Mouse (Mus musculus): ENCODE data around the gene Lnx1. TPM values are rescaled to one million over a fixed set of nuclear protein-coding genes. Genes with fewer than 3 reads are reported as not detected.

Lnx1 gene
- polyA plus RNA-seq, 1 experiment from 2014 or later = 0.06 TPM

- DNase-seq (no peak), ATAC-seq (no peak)
- H3K4me3 ChIP-seq (ENCODE audit: low read depth, low read length) = no peak overlapping the region
- H3K9me3 ChIP-seq (ENCODE audit: low read length) = no peaks in the 10 kb centered on the region
- H3K27ac ChIP-seq (ENCODE audit: low read depth) = no peak overlapping the region
- no peak overlapping the region for H3K9ac ChIP-seq (replicated peaks)
- no peaks in the 10 kb centered on the region for H3K4me1 ChIP-seq (ENCODE audit: insufficient read depth)
- no peaks in the 10 kb centered on the region for H3K36me3 ChIP-seq (replicated peaks; ENCODE audit: insufficient read depth, low read length)
- no peaks in the 10 kb centered on the region for H3K27me3 ChIP-seq (ENCODE audit: insufficient read depth, low read length)
- WGBS (ENCODE audit: insufficient replicate concordance) = 59% methylated on average over 12 of the region's 13 CpGs
- TF ChIP-seq CTCF (IDR thresholded peaks at IDR 0.05; ENCODE audit: low read depth) = no peak
- no peak for TF ChIP-seq EP300 (IDR thresholded peaks at IDR 0.05; ENCODE audit: low read depth)
- H3K4me2 ChIP-seq (ENCODE audit: low read depth, low read length) = no peak overlapping the region
These were observed 84.7 kb downstream of the Lnx1 start for GRCm38 (mm10) chr5:74617816-74618572.

GRCm38 (mm10) chr5:74613491-74614151 is 89.1 kb downstream of the Lnx1 start:
- DNase-seq = no peak
- Histone ChIP-seq H3K36me3 (replicated peaks; ENCODE audit: insufficient read depth, low read length) (no peaks in the 10 kb centered on the region), H3K27ac (ENCODE audit: low read depth) (no peak overlapping the region), H3K4me3 (ENCODE audit: low read depth, low read length) (no peak overlapping the region), H3K9ac (replicated peaks) (no peak overlapping the region), H3K4me1 (ENCODE audit: insufficient read depth) (no peaks in the 10 kb centered on the region), H3K27me3 (ENCODE audit: insufficient read depth, low read length) (no peaks in the 10 kb centered on the region), H3K4me2 (ENCODE audit: low read depth, low read length) (peak overlapping the region; percentile 47; the same call in 1 of the 2 replicates), H3K9me3 (ENCODE audit: low read length) (no peaks in the 10 kb centered on the region)
- WGBS (ENCODE audit: insufficient replicate concordance) = 42% methylated on average over 18 of the region's 18 CpGs
- TF ChIP-seq CTCF (IDR thresholded peaks at IDR 0.05; ENCODE audit: low read depth) = no peak
- TF ChIP-seq EP300 (IDR thresholded peaks at IDR 0.05; ENCODE audit: low read depth) = no peak
- no peak for ATAC-seq

GRCm38 (mm10) chr5:74612713-74613112 is 90.0 kb downstream of the Lnx1 start:
- 83% methylated on average over 5 of the region's 5 CpGs for WGBS (ENCODE audit: insufficient replicate concordance)
- DNase-seq = no peak

GRCm38 (mm10) chr5:74610511-74610910 is 92.2 kb downstream of the Lnx1 start:
- Histone ChIP-seq H3K4me3 (ENCODE audit: low read depth, low read length) (no peak overlapping the region), H3K27me3 (ENCODE audit: insufficient read depth, low read length) (no peaks in the 10 kb centered on the region), H3K36me3 (replicated peaks; ENCODE audit: insufficient read depth, low read length) (no peaks in the 10 kb centered on the region), H3K4me2 (ENCODE audit: low read depth, low read length) (no peak overlapping the region), H3K4me1 (ENCODE audit: insufficient read depth) (no peaks in the 10 kb centered on the region), H3K27ac (ENCODE audit: low read depth) (no peak overlapping the region), H3K9ac (replicated peaks) (no peak overlapping the region), H3K9me3 (ENCODE audit: low read length) (no peaks in the 10 kb centered on the region)
- TF ChIP-seq CTCF (IDR thresholded peaks at IDR 0.05; ENCODE audit: low read depth) = no peak
- TF ChIP-seq EP300 (IDR thresholded peaks at IDR 0.05; ENCODE audit: low read depth) = no peak
- ATAC-seq (no peak), DNase-seq (no peak)
- WGBS (ENCODE audit: insufficient replicate concordance) = 78% methylated on average over 10 of the region's 10 CpGs

More at GRCm38 (mm10) chr5:74612713-74613112, 90.0 kb downstream of the Lnx1 start:
- Histone ChIP-seq H3K27ac (ENCODE audit: low read depth) (no peak overlapping the region), H3K4me2 (ENCODE audit: low read depth, low read length) (no peak overlapping the region), H3K9ac (replicated peaks) (no peak overlapping the region), H3K27me3 (ENCODE audit: insufficient read depth, low read length) (no peaks in the 10 kb centered on the region), H3K36me3 (replicated peaks; ENCODE audit: insufficient read depth, low read length) (no peaks in the 10 kb centered on the region), H3K9me3 (ENCODE audit: low read length) (no peaks in the 10 kb centered on the region), H3K4me3 (ENCODE audit: low read depth, low read length) (no peak overlapping the region), H3K4me1 (ENCODE audit: insufficient read depth) (no peaks in the 10 kb centered on the region)
- TF ChIP-seq EP300 (IDR thresholded peaks at IDR 0.05; ENCODE audit: low read depth) (no peak), CTCF (IDR thresholded peaks at IDR 0.05; ENCODE audit: low read depth) (no peak)
- no peak for ATAC-seq

- no peak overlapping the region for H3K4me3 ChIP-seq (ENCODE audit: low read depth, low read length)
- H3K4me2 ChIP-seq (ENCODE audit: low read depth, low read length) = no peak overlapping the region
- no peaks in the 10 kb centered on the region for H3K27me3 ChIP-seq (ENCODE audit: insufficient read depth, low read length)
- H3K27ac ChIP-seq (ENCODE audit: low read depth) = no peak overlapping the region
- H3K9ac ChIP-seq (replicated peaks) = no peak overlapping the region
- no peaks in the 10 kb centered on the region for H3K36me3 ChIP-seq (replicated peaks; ENCODE audit: insufficient read depth, low read length)
- ATAC-seq = no peak
- TF ChIP-seq EP300 (IDR thresholded peaks at IDR 0.05; ENCODE audit: low read depth) (no peak), CTCF (IDR thresholded peaks at IDR 0.05; ENCODE audit: low read depth) (no peak)
- DNase-seq = no peak
- no peaks in the 10 kb centered on the region for H3K4me1 ChIP-seq (ENCODE audit: insufficient read depth)
- 85% methylated on average over 8 of the region's 8 CpGs for WGBS (ENCODE audit: insufficient replicate concordance)
- H3K9me3 ChIP-seq (ENCODE audit: low read length) = no peaks in the 10 kb centered on the region
These were observed 96.5 kb downstream of the Lnx1 start for GRCm38 (mm10) chr5:74606213-74606612.

- ATAC-seq (no peak), DNase-seq (no peak)
- H3K4me2 ChIP-seq (ENCODE audit: low read depth, low read length) = no peak overlapping the region
- no peaks in the 10 kb centered on the region for H3K4me1 ChIP-seq (ENCODE audit: insufficient read depth)
- no peak overlapping the region for H3K27ac ChIP-seq (ENCODE audit: low read depth)
- WGBS (ENCODE audit: insufficient replicate concordance) = 56% methylated on average over 4 of the region's 4 CpGs
- no peaks in the 10 kb centered on the region for H3K27me3 ChIP-seq (ENCODE audit: insufficient read depth, low read length)
- H3K9ac ChIP-seq (replicated peaks) = no peak overlapping the region
- TF ChIP-seq CTCF (IDR thresholded peaks at IDR 0.05; ENCODE audit: low read depth) (no peak), EP300 (IDR thresholded peaks at IDR 0.05; ENCODE audit: low read depth) (no peak)
- H3K4me3 ChIP-seq (ENCODE audit: low read depth, low read length) = no peak overlapping the region
- H3K36me3 ChIP-seq (replicated peaks; ENCODE audit: insufficient read depth, low read length) = 0 out of 2 replicates have a peak, but pooled peaks cover 10% of the 10 kb centered on the region
- H3K9me3 ChIP-seq (ENCODE audit: low read length) = no peaks in the 10 kb centered on the region
These were observed 99.4 kb downstream of the Lnx1 start for GRCm38 (mm10) chr5:74603306-74603705.
